ENCODE assay signal across 28 mouse cellular contexts in the genomic region with DNA sequence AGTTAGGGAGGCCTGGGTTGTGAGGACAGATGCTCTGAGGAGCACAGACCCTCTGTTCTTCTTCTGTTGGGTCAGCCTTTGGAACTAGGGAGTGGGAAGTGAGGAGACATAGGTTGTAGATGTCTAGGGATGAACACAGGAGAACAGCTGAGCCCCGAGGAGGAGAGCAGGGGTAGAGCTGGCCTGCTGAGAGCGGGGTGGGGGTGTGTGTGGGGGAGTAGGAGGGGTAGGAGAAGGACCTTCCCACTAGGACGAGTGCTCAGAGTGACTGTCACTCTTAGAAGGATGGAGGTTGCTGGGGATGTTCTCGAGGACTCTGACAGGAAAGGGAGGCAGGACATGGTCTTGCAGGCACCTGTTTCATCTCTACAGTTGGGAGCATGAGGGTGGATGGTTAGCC. TPM values are rescaled to one million over a fixed set of nuclear protein-coding genes. Genes with fewer than 3 reads are reported as not detected.
DNase-seq lines count a peak whose midpoint lies in the region; ATAC-seq and TF ChIP-seq lines count a peak whose summit lies in the region.
"Had no signal": no experiment of that assay in that cellular context is flagged by ENCODE, and none has a peak within 500 bp of the region (broad histone marks: within the 10 kb centered on the region; RNA-seq: fewer than 3 reads in every experiment).

No protein-coding gene starts in this region.

- TF ChIP-seq CTCF in spleen, adult 2 months (IDR thresholded peaks at IDR 0.05; ENCODE audit: extremely low read depth, insufficient read depth, insufficient read length, insufficient replicate concordance): no peak

- no peak overlapping the region for H3K9ac ChIP-seq in forebrain, embryonic 12.5 days
- no peak overlapping the region for H3K9ac ChIP-seq in forebrain, embryonic 11.5 days (ENCODE audit: low read length)
- H3K9ac ChIP-seq: heart, embryonic 15.5 days; hindbrain, embryonic 15.5 days; limb, embryonic 15.5 days; liver, embryonic 13.5 days had no signal

- no peak overlapping the region for H3K4me2 ChIP-seq in forebrain, embryonic 12.5 days
- H3K4me2 ChIP-seq in forebrain, embryonic 11.5 days (ENCODE audit: low read depth, low read length, severe bottlenecking): no peak overlapping the region
- H3K4me2 ChIP-seq: heart, embryonic 15.5 days; hindbrain, embryonic 15.5 days; limb, embryonic 15.5 days; liver, embryonic 13.5 days had no signal

- H3K4me1 ChIP-seq in forebrain, embryonic 12.5 days: peaks cover 78% of the 10 kb centered on the region
- peaks cover 22% of the 10 kb centered on the region; the same call in 1 of the 2 replicates for H3K4me1 ChIP-seq in forebrain, embryonic 11.5 days (replicated peaks; ENCODE audit: control insufficient read depth, insufficient read depth, low read length)
- H3K4me1 ChIP-seq in megakaryocyte, embryonic 14.5 days: peaks cover 17% of the 10 kb centered on the region
- peaks cover 58% of the 10 kb centered on the region for H3K4me1 ChIP-seq in spleen, adult 2 months (ENCODE audit: control insufficient read depth, insufficient read depth, insufficient read length)

- no peaks in the 10 kb centered on the region for H3K27me3 ChIP-seq in forebrain, embryonic 12.5 days
- H3K27me3 ChIP-seq in forebrain, embryonic 11.5 days (ENCODE audit: control insufficient read depth, insufficient read depth, low read length): no peaks in the 10 kb centered on the region
- H3K27me3 ChIP-seq in megakaryocyte, embryonic 14.5 days (replicated peaks): peaks cover 94% of the 10 kb centered on the region
- H3K27me3 ChIP-seq in spleen, adult 2 months (ENCODE audit: control insufficient read depth, insufficient read depth, low read length): no peaks in the 10 kb centered on the region
- H3K27me3 ChIP-seq: hindbrain, embryonic 15.5 days had no signal

- H3K9me3 ChIP-seq in forebrain, embryonic 12.5 days: no peaks in the 10 kb centered on the region
- H3K9me3 ChIP-seq in forebrain, embryonic 11.5 days (ENCODE audit: control insufficient read depth, low read length): no peaks in the 10 kb centered on the region
- no peaks in the 10 kb centered on the region for H3K9me3 ChIP-seq in megakaryocyte, embryonic 14.5 days
- H3K9me3 ChIP-seq: G1E; heart, embryonic 10.5 days; heart, embryonic 15.5 days; hindbrain, embryonic 15.5 days; limb, embryonic 10.5 days; limb, embryonic 15.5 days; liver, embryonic 13.5 days had no signal

- no peak for DNase-seq in forebrain, embryonic 11.5 days (ENCODE audit: low spot score)
- no peak for DNase-seq in spleen, adult 2 months (ENCODE audit: low read depth in 1 of 2, low spot score in 2 of 2)
- DNase-seq in spleen, postnatal 14 days (ENCODE audit: low spot score in 2 of 2): no peak
- DNase-seq in thymus, postnatal 14 days: peak; percentile 51
- no peak for DNase-seq in right cerebral cortex, postnatal 14 days
- DNase-seq: adrenal gland, postnatal 10 days; cerebellum, adult 8-10 months; cerebellum, postnatal 25 days; gastrocnemius, postnatal 14 days; kidney, adult 8-10 months; kidney, postnatal 10 days; layer of hippocampus, postnatal 36 days; liver, embryonic 13.5 days; lung, adult 18-20 months; lung, postnatal 4 days; right cerebral cortex, adult 18-20 months; right cerebral cortex, postnatal 4 days had no signal

- TF ChIP-seq POLR2A in spleen, adult 2 months (IDR thresholded peaks at IDR 0.05; ENCODE audit: low read depth, low read length): no peak

- ATAC-seq in forebrain, embryonic 12.5 days (ENCODE audit: low FRiP score): no peak
- ATAC-seq in forebrain, embryonic 11.5 days (replicated peaks; ENCODE audit: low FRiP score): no peak
- ATAC-seq in megakaryocyte, adult 5-6 weeks (ENCODE audit: poor library complexity, severe bottlenecking): no peak
- ATAC-seq: intestine, embryonic 16.5 days; lung, postnatal 0 days had no signal

- peak overlapping the region; percentile 13; the same call in 1 of the 2 replicates for H3K27ac ChIP-seq in forebrain, embryonic 12.5 days
- no peak overlapping the region for H3K27ac ChIP-seq in forebrain, embryonic 11.5 days (ENCODE audit: low read depth, low read length)
- H3K27ac ChIP-seq in spleen, adult 2 months (ENCODE audit: insufficient read depth, low read length): peak overlapping the region; percentile 43
- H3K27ac ChIP-seq: heart, embryonic 10.5 days; heart, embryonic 15.5 days; hindbrain, embryonic 15.5 days; limb, embryonic 10.5 days; limb, embryonic 15.5 days; liver, embryonic 13.5 days had no signal

- WGBS in forebrain, embryonic 12.5 days: 60% methylated on average over 4 of the region's 4 CpGs
- 68% methylated on average over 4 of the region's 4 CpGs for WGBS in forebrain, embryonic 11.5 days
- 34% methylated on average over 4 of the region's 4 CpGs for WGBS in spleen, adult 2 months

- H3K4me3 ChIP-seq in forebrain, embryonic 12.5 days (replicated peaks): no peak overlapping the region
- H3K4me3 ChIP-seq in forebrain, embryonic 11.5 days (ENCODE audit: low read depth, low read length): no peak overlapping the region
- H3K4me3 ChIP-seq in megakaryocyte, embryonic 14.5 days (replicated peaks): peak overlapping the region; percentile 14
- no peak overlapping the region for H3K4me3 ChIP-seq in spleen, adult 2 months (ENCODE audit: extremely low read depth, insufficient read depth, insufficient read length)
- H3K4me3 ChIP-seq: heart, embryonic 10.5 days; heart, embryonic 15.5 days; hindbrain, embryonic 15.5 days; limb, embryonic 10.5 days; limb, embryonic 15.5 days; liver, embryonic 13.5 days had no signal

- H3K36me3 ChIP-seq in forebrain, embryonic 12.5 days (replicated peaks): peaks cover 14% of the 10 kb centered on the region
- no peaks in the 10 kb centered on the region; the same call in 1 of the 2 replicates for H3K36me3 ChIP-seq in forebrain, embryonic 11.5 days (ENCODE audit: control insufficient read depth, insufficient read depth, low read length)
- no peaks in the 10 kb centered on the region for H3K36me3 ChIP-seq in megakaryocyte, embryonic 14.5 days (replicated peaks; ENCODE audit: low read length)
- peaks cover 2% of the 10 kb centered on the region; the same call in 1 of the 2 replicates for H3K36me3 ChIP-seq in spleen, adult 2 months (ENCODE audit: control insufficient read depth, insufficient read depth, low read length)
- H3K36me3 ChIP-seq: G1E; heart, embryonic 10.5 days; heart, embryonic 15.5 days; hindbrain, embryonic 15.5 days; limb, embryonic 10.5 days; limb, embryonic 15.5 days; liver, embryonic 13.5 days had no signal

RNA-seq across cellular contexts. Expression of a gene that starts 6.5 kb away (rescaled TPM):
- polyA plus RNA-seq in forebrain, embryonic 12.5 days (2016; fragmentation: Nextera tagmentation; extraction: Ambion mirVana): 106 and 137 TPM in 2 replicates
- polyA plus RNA-seq in forebrain, embryonic 11.5 days (2014; fragmentation: Nextera tagmentation; extraction: Ambion mirVana): 155 and 170 TPM in 2 replicates
- 2.0 TPM in 1 of 2 replicates, not detected in the other for polyA plus RNA-seq in megakaryocyte, embryonic 14.5 days (2012; ENCODE audit: insufficient read depth, low replicate concordance)
- 2.2 and 4.5 TPM in 2 replicates for total RNA-seq in megakaryocyte, adult 5-6 weeks (2015)
- 2.8 TPM in 2 replicates for total RNA-seq in megakaryocyte, adult 5-6 weeks (2017)
- polyA plus RNA-seq in spleen, adult 2 months (2012; rRNA removed): 147 and 149 TPM in 2 replicates
- total RNA-seq: G1E had no signal
- polyA plus RNA-seq: G1E had no signal

Comparison
In these comparisons a context has a peak if more than half of its experiments do, and no peak if none do; other contexts are left out.
1. RNA of a gene that starts 6.5 kb away (polyA plus RNA-seq): 155 to 170 TPM in forebrain, embryonic 11.5 days, 147 to 149 TPM in spleen, adult 2 months and 106 to 137 TPM in forebrain, embryonic 12.5 days; 2.0 TPM in megakaryocyte, embryonic 14.5 days; every median in the first group is over 10 times any median in the second.